In the genomic region with DNA sequence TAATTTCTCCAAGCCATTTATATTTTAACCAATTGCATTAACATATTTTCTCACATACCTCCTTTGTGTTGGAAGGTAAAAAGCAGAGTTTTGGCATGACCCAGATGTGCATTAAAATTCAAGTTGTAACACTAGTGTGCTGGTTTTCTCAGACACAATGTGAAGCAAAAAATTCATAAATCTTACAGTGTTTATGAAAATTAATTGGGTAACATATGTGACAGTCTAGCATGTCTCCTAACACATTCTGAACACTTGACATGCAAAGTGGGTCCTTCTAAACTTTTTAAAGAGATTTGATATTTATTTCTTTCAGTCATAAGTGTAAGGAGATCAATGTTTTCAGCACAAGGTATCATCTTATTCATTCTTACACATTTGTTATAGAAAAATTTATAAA, we compare ENCODE assay signal across 28 mouse cellular contexts.
"Had no signal": no experiment of that assay in that cellular context is flagged by ENCODE, and none has a peak within 500 bp of the region (broad histone marks: within the 10 kb centered on the region; RNA-seq: fewer than 3 reads in every experiment).

No protein-coding gene starts in this region.

- ATAC-seq: hindbrain, embryonic 16.5 days; inflammation-experienced regulatory T-cells, adult 6 months; intestine, embryonic 15.5 days; intestine, postnatal 0 days had no signal

- H3K4me1 ChIP-seq: heart, embryonic 13.5 days; heart, embryonic 15.5 days; hindbrain, embryonic 13.5 days; intestine, embryonic 15.5 days; limb, embryonic 10.5 days; limb, embryonic 12.5 days; liver, embryonic 13.5 days; liver, embryonic 15.5 days had no signal

- H3K36me3 ChIP-seq: heart, embryonic 13.5 days; heart, embryonic 15.5 days; hindbrain, embryonic 13.5 days; intestine, embryonic 15.5 days; limb, embryonic 10.5 days; limb, embryonic 12.5 days; liver, embryonic 13.5 days; liver, embryonic 15.5 days had no signal

- H3K4me3 ChIP-seq: gastrocnemius, adult 2 months; heart, adult 2 months; heart, embryonic 13.5 days; heart, embryonic 15.5 days; hindbrain, embryonic 13.5 days; intestine, embryonic 15.5 days; layer of hippocampus, adult 2 months; left cerebral cortex, adult 2 months; limb, embryonic 10.5 days; limb, embryonic 12.5 days; liver, embryonic 13.5 days; liver, embryonic 15.5 days had no signal

- H3K27ac ChIP-seq: gastrocnemius, adult 2 months; heart, adult 2 months; heart, embryonic 13.5 days; heart, embryonic 15.5 days; hindbrain, embryonic 13.5 days; intestine, embryonic 15.5 days; layer of hippocampus, adult 2 months; left cerebral cortex, adult 2 months; limb, embryonic 10.5 days; limb, embryonic 12.5 days; liver, embryonic 13.5 days; liver, embryonic 15.5 days had no signal

- DNase-seq: gastrocnemius, adult 2 months; gastrocnemius, postnatal 10 days; gastrocnemius, postnatal 25 days; heart, adult 11 months; heart, adult 2 months; heart, postnatal 14 days; heart, postnatal 36 days; kidney, adult 18-20 months; kidney, adult 8-10 months; kidney, postnatal 10 days; kidney, postnatal 25 days; kidney, postnatal 4 days; liver; liver, embryonic 13.5 days had no signal

- H3K9ac ChIP-seq: heart, embryonic 13.5 days; heart, embryonic 15.5 days; hindbrain, embryonic 13.5 days; intestine, embryonic 15.5 days; limb, embryonic 12.5 days; liver, embryonic 13.5 days; liver, embryonic 15.5 days had no signal

- H3K9me3 ChIP-seq: heart, embryonic 13.5 days; heart, embryonic 15.5 days; hindbrain, embryonic 13.5 days; intestine, embryonic 15.5 days; limb, embryonic 10.5 days; limb, embryonic 12.5 days; liver, embryonic 13.5 days had no signal

- H3K4me2 ChIP-seq: heart, embryonic 11.5 days; heart, embryonic 13.5 days; heart, embryonic 15.5 days; hindbrain, embryonic 13.5 days; intestine, embryonic 15.5 days; limb, embryonic 12.5 days; liver, embryonic 11.5 days; liver, embryonic 13.5 days; liver, embryonic 15.5 days had no signal

- H3K27me3 ChIP-seq: heart, embryonic 13.5 days; heart, embryonic 15.5 days; hindbrain, embryonic 13.5 days; intestine, embryonic 15.5 days; limb, embryonic 12.5 days; liver, embryonic 13.5 days; liver, embryonic 15.5 days had no signal
